Comparison of ENCODE assay signal across 10 mouse cellular contexts in the genomic region with DNA sequence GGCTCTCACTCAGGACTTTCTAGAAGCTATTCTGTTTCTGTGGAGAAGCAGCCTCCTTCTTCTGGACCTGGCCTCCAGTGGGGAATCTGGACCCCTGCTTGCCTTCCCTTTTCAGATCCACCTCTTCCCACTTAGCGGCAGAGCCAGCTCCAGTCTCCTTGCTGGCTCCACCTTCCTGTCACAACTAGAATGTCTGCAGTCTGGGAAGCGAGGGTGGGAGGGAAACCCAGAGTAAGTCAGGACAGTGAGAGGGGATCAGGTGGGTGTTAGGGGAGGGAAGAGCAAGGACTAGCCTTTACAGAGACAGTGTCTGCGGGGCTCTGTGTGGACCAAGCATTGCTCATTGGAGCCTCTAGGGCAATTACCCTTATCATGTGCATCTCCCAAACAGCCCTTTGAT. TPM values are rescaled to one million over a fixed set of nuclear protein-coding genes. Genes with fewer than 3 reads are reported as not detected.
DNase-seq lines count a peak whose midpoint lies in the region; ATAC-seq and TF ChIP-seq lines count a peak whose summit lies in the region.
"Had no signal": no experiment of that assay in that cellular context is flagged by ENCODE, and none has a peak within 500 bp of the region (broad histone marks: within the 10 kb centered on the region; RNA-seq: fewer than 3 reads in every experiment).

No protein-coding gene starts in this region.

- H3K4me1 ChIP-seq in embryonic facial prominence, embryonic 11.5 days (ENCODE audit: control insufficient read depth, insufficient read depth, low read length): no peaks in the 10 kb centered on the region; the same call in 1 of the 2 replicates
- peaks cover 33% of the 10 kb centered on the region for H3K4me1 ChIP-seq in hindbrain, embryonic 14.5 days (replicated peaks; ENCODE audit: control insufficient read depth, insufficient read depth, low read length)
- H3K4me1 ChIP-seq in neural tube, embryonic 15.5 days: peaks cover 53% of the 10 kb centered on the region

- TF ChIP-seq CTCF in layer of hippocampus, adult 2 months (conservative IDR thresholded peaks at IDR 0.05): peak; percentile 61

- DNase-seq in layer of hippocampus, adult 2 months (ENCODE audit: low spot score in 2 of 2): peak; percentile 36 to 38
- DNase-seq in layer of hippocampus, adult 11-12 months (ENCODE audit: low spot score): no peak
- DNase-seq in embryonic facial prominence, embryonic 11.5 days (ENCODE audit: low spot score): peak; percentile 39
- no peak for DNase-seq in hindbrain, embryonic 14.5 days (ENCODE audit: low spot score)
- no peak for DNase-seq in gastrocnemius, postnatal 4 days (ENCODE audit: low spot score in 2 of 2)
- no peak for DNase-seq in spleen, postnatal 4 days (ENCODE audit: low spot score in 2 of 2)
- DNase-seq: lung, postnatal 36 days had no signal

- WGBS in embryonic facial prominence, embryonic 11.5 days: 9% methylated on average over 3 of the region's 3 CpGs
- 7% methylated on average over 3 of the region's 3 CpGs for WGBS in hindbrain, embryonic 14.5 days
- 5% methylated on average over 3 of the region's 3 CpGs for whole genome bisulfite sequencing in neural tube, embryonic 15.5 days

- ATAC-seq in embryonic facial prominence, embryonic 11.5 days (replicated peaks; ENCODE audit: insufficient number of reproducible peaks, low FRiP score, low TSS enrichment, low read depth): no peak
- no peak for ATAC-seq in hindbrain, embryonic 14.5 days (ENCODE audit: low FRiP score)
- ATAC-seq in neural tube, embryonic 15.5 days (ENCODE audit: low FRiP score): no peak
- ATAC-seq in inflammation-experienced regulatory T-cells, adult 6 months: no peak

- H3K9me3 ChIP-seq in embryonic facial prominence, embryonic 11.5 days (replicated peaks; ENCODE audit: control insufficient read depth, low read length): no peaks in the 10 kb centered on the region
- no peaks in the 10 kb centered on the region for H3K9me3 ChIP-seq in hindbrain, embryonic 14.5 days (ENCODE audit: control insufficient read depth, low read length)
- no peaks in the 10 kb centered on the region for H3K9me3 ChIP-seq in neural tube, embryonic 15.5 days (replicated peaks)
- H3K9me3 ChIP-seq: G1E had no signal

- H3K4me3 ChIP-seq in layer of hippocampus, adult 2 months: peak overlapping the region; percentile 89
- no peak overlapping the region for H3K4me3 ChIP-seq in embryonic facial prominence, embryonic 11.5 days (ENCODE audit: low read depth, low read length)
- peak overlapping the region; percentile 85 for H3K4me3 ChIP-seq in hindbrain, embryonic 14.5 days (replicated peaks; ENCODE audit: low read length)
- H3K4me3 ChIP-seq in neural tube, embryonic 15.5 days (replicated peaks): peak overlapping the region; percentile 70

- no peak overlapping the region for H3K4me2 ChIP-seq in embryonic facial prominence, embryonic 11.5 days (ENCODE audit: low read depth, low read length)
- H3K4me2 ChIP-seq in hindbrain, embryonic 14.5 days (replicated peaks): peak overlapping the region; percentile 80
- H3K4me2 ChIP-seq in neural tube, embryonic 15.5 days: peak overlapping the region; percentile 77

- H3K9ac ChIP-seq in embryonic facial prominence, embryonic 11.5 days (replicated peaks; ENCODE audit: low read length): no peak overlapping the region
- H3K9ac ChIP-seq in hindbrain, embryonic 14.5 days: peak overlapping the region; percentile 94
- H3K9ac ChIP-seq in neural tube, embryonic 15.5 days (replicated peaks): peak overlapping the region; percentile 45

- H3K36me3 ChIP-seq in embryonic facial prominence, embryonic 11.5 days (replicated peaks; ENCODE audit: control insufficient read depth, insufficient read depth, low read depth, low read length): no peaks in the 10 kb centered on the region
- H3K36me3 ChIP-seq in hindbrain, embryonic 14.5 days (replicated peaks; ENCODE audit: control insufficient read depth, insufficient read depth): no peaks in the 10 kb centered on the region
- no peaks in the 10 kb centered on the region for H3K36me3 ChIP-seq in neural tube, embryonic 15.5 days
- H3K36me3 ChIP-seq: G1E had no signal

- peak overlapping the region; percentile 59; the same call in 1 of the 2 replicates for H3K27ac ChIP-seq in layer of hippocampus, adult 2 months
- no peak overlapping the region for H3K27ac ChIP-seq in embryonic facial prominence, embryonic 11.5 days (replicated peaks; ENCODE audit: low read depth, low read length)
- H3K27ac ChIP-seq in hindbrain, embryonic 14.5 days: no peak overlapping the region
- no peak overlapping the region; the same call in 1 of the 2 replicates for H3K27ac ChIP-seq in neural tube, embryonic 15.5 days (replicated peaks)

- H3K27me3 ChIP-seq in embryonic facial prominence, embryonic 11.5 days (ENCODE audit: control insufficient read depth, insufficient read depth, low read length): peaks cover 26% of the 10 kb centered on the region
- H3K27me3 ChIP-seq in hindbrain, embryonic 14.5 days (ENCODE audit: control insufficient read depth, insufficient read depth, low read length): no peaks in the 10 kb centered on the region
- H3K27me3 ChIP-seq in neural tube, embryonic 15.5 days (replicated peaks): no peaks in the 10 kb centered on the region

RNA-seq across cellular contexts. Expression of a gene that starts 4.4 kb away (rescaled TPM):
- total RNA-seq in layer of hippocampus, adult 2 months (2021): 100 to 1,000 TPM; 126 to 131 TPM
- 3.2 and 3.3 TPM in 2 replicates for polyA plus RNA-seq in embryonic facial prominence, embryonic 11.5 days (2014; fragmentation: Nextera tagmentation; extraction: Ambion mirVana)
- 24.4 and 25.7 TPM in 2 replicates for polyA plus RNA-seq in hindbrain, embryonic 14.5 days (2014; fragmentation: Nextera tagmentation; extraction: Ambion mirVana)
- 12.0 and 14.9 TPM in 2 replicates for polyA plus RNA-seq in neural tube, embryonic 15.5 days (2015; fragmentation: Nextera tagmentation; extraction: Ambion mirVana)
- total RNA-seq in gastrocnemius, postnatal 4 days (2021): 1 to 10 TPM; 7.1 to 7.9 TPM
- under 1 TPM in 1 of 3 experiments, not detected in 2; 0.09 TPM for polyA plus RNA-seq in inflammation-experienced regulatory T-cells, adult 6 months (2017; shearing (Covaris generic))
- polyA plus RNA-seq: G1E had no signal

Comparison
In these comparisons a context has a peak if more than half of its experiments do, and no peak if none do; other contexts are left out.
1. DNase-seq: peak in layer of hippocampus, adult 2 months (2 of 2) and embryonic facial prominence, embryonic 11.5 days (single experiment); none in layer of hippocampus, adult 11-12 months (single experiment), hindbrain, embryonic 14.5 days (single experiment), gastrocnemius, postnatal 4 days (0 of 2) and spleen, postnatal 4 days (0 of 2).